Mouse (Mus musculus) megakaryocyte, embryonic 14.5 days (primary cell): ENCODE measurements at regions not wholly inside any gene's neighbourhood (a gene's known extent, or its start where the extent isn't known, plus 50 kb on each side); places are given as distances from the start of the nearest gene placed in this dataset.

Experiments
- FLI1 ChIP-seq: IDR thresholded peaks from 2 replicates; pipeline ENCODE4 v1.6.1; 2012; ENCODE audit warnings: low read length, inconsistent platforms, mixed read lengths
- GATA1 ChIP-seq: IDR thresholded peaks from 3 replicates; pipeline ENCODE4 v1.6.1; 2012; ENCODE audit warnings: mixed read lengths, low read length, inconsistent platforms, borderline replicate concordance

DNA sequence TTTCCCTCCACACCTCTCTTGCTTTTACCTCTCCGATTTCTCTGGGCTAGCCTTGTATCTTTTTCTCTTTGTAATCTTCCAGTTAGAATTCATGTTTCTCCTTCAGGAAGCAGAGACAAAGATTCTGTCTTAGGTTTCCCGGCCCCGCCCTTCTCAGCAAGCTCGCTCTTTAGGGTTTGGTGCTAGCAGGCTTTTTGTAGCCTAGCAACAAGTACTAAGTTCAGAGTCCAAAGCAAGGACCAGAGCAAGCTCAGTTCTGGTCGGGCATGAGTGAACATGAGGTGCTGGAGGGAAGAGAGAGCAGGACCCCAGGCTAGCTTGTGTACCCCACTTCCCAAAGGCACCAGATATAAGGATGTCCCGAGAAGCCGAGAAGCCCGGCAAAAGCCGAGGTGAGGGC is 70.0 kb upstream of the 4931429L15Rik start:
- TF ChIP-seq GATA1 (no peak), FLI1 (no peak)
